Mouse (Mus musculus): Measurements from ENCODE around the gene Esp18. TPM values are rescaled to one million over a fixed set of nuclear protein-coding genes. Genes with fewer than 3 reads are reported as not detected.

The Esp18 gene
- total RNA-seq (2012; rRNA removed), result not detected in 2 replicates
- not detected in 2 replicates for total RNA-seq (2014; rRNA removed)
- not detected in 2 replicates for polyA plus RNA-seq (2012; ENCODE audit: insufficient read length, low read depth)

GRCm38 (mm10) chr17:39406059-39406458 is at the start of gene Esp18:
Gene Esp18, plus strand, starts transcription at chr17:39406359.
- Histone ChIP-seq H3K4me1 (ENCODE audit: control insufficient read depth in 1 of 2, insufficient read depth in 2 of 2) (no peaks in the 10 kb centered on the region), H3K4me3 (replicated peaks in 1 of 3; ENCODE audit: low read depth in 2 of 3, low read length in 2 of 3, poor library complexity in 1 of 3) (no peak within 1 kb of the TSS), H3K9ac (ENCODE audit: insufficient read depth, low read depth) (no peak within 1 kb of the TSS), H3K9me3 (replicated peaks; ENCODE audit: low read length) (no peaks in the 10 kb centered on the region), H3K36me3 (replicated peaks in 1 of 2; ENCODE audit: control insufficient read depth in 1 of 2, insufficient read depth in 1 of 2, low read length in 1 of 2) (no peaks in the 10 kb centered on the region), H3K27ac (ENCODE audit: insufficient read depth, low read depth) (no peak within 1 kb of the TSS), H3K27me3 (replicated peaks) (no peaks in the 10 kb centered on the region), H3K4me2 (ENCODE audit: insufficient read depth, low read depth, poor library complexity, severe bottlenecking) (no peak within 1 kb of the TSS), H3K79me2 (replicated peaks; ENCODE audit: control insufficient read depth, extremely low read depth, insufficient read depth, poor library complexity, severe bottlenecking) (no peaks in the 10 kb centered on the region)
- dilution Hi-C loops (cut with MboI; ENCODE audit: extremely low pct_ligation_motif_present, extremely low pct_unique_long_range_greater_than_20kb, low sequenced_read_pairs) (no loop called here), in situ Hi-C loops (cut with MboI; ENCODE audit: low pct_ligation_motif_present, low pct_unique_long_range_greater_than_20kb, low sequenced_read_pairs) (no loop called here)
- no peak for DNase-seq (ENCODE audit: extremely low read depth)
- no peak for TF ChIP-seq SIN3A (IDR thresholded peaks at IDR 0.05; ENCODE audit: low read length)
- no peak for TF ChIP-seq MXI1 (IDR thresholded peaks at IDR 0.05; ENCODE audit: low read depth, low read length)
- no peak for TF ChIP-seq MAX (IDR thresholded peaks at IDR 0.05; ENCODE audit: low read length)
- TF ChIP-seq NRF1 (IDR thresholded peaks at IDR 0.05; ENCODE audit: low read depth, low read length), result no peak
- TF ChIP-seq ZNF384 (IDR thresholded peaks at IDR 0.05; ENCODE audit: low read depth, low read length), result no peak
- TF ChIP-seq TBP (conservative IDR thresholded peaks at IDR 0.05; ENCODE audit: low read depth, low read length), result no peak
- no peak for TF ChIP-seq CTCF (conservative IDR thresholded peaks at IDR 0.05 in 1 of 2, IDR thresholded peaks at IDR 0.05 in 1 of 2; ENCODE audit: low read depth in 2 of 2, low read length in 2 of 2)
- TF ChIP-seq CHD2 (IDR thresholded peaks at IDR 0.05; ENCODE audit: low read length), result no peak
- TF ChIP-seq MAZ (IDR thresholded peaks at IDR 0.05; ENCODE audit: low read depth, low read length), result no peak
- no peak for TF ChIP-seq KAT2A (IDR thresholded peaks at IDR 0.05; ENCODE audit: insufficient replicate concordance, low read length)
- TF ChIP-seq RAD21 (IDR thresholded peaks at IDR 0.05; ENCODE audit: low read depth, low read length), result no peak
- no peak for TF ChIP-seq MAFK (IDR thresholded peaks at IDR 0.05; ENCODE audit: insufficient replicate concordance, low read length)
- TF ChIP-seq IRF4 (IDR thresholded peaks at IDR 0.05; ENCODE audit: low read depth, low read length), result no peak
- no peak for TF ChIP-seq JUN (IDR thresholded peaks at IDR 0.05; ENCODE audit: insufficient read depth, low read depth, low read length)
- no peak for TF ChIP-seq USF2 (conservative IDR thresholded peaks at IDR 0.05; ENCODE audit: low read depth, low read length)
- no peak for TF ChIP-seq ELF1 (IDR thresholded peaks at IDR 0.05; ENCODE audit: low read depth, low read length)
- no peak for TF ChIP-seq USF1 (IDR thresholded peaks at IDR 0.05; ENCODE audit: low read depth, low read length)

- in situ Hi-C loops (cut with MboI; ENCODE audit: low pct_ligation_motif_present, low pct_unique_long_range_greater_than_20kb, low sequenced_read_pairs) (no loop called here), dilution Hi-C loops (cut with MboI; ENCODE audit: extremely low pct_ligation_motif_present, extremely low pct_unique_long_range_greater_than_20kb, low sequenced_read_pairs) (no loop called here)
- H3K27ac ChIP-seq (ENCODE audit: insufficient read depth, low read depth), result no peak overlapping the region
- H3K9me3 ChIP-seq (replicated peaks; ENCODE audit: low read length), result peaks cover 2% of the 10 kb centered on the region
- no peak for DNase-seq (ENCODE audit: extremely low read depth)
- H3K4me3 ChIP-seq (replicated peaks in 1 of 3; ENCODE audit: low read depth in 2 of 3, low read length in 2 of 3, poor library complexity in 1 of 3), result no peak overlapping the region
- H3K4me1 ChIP-seq (ENCODE audit: control insufficient read depth in 1 of 2, insufficient read depth in 2 of 2), result no peaks in the 10 kb centered on the region
- no peaks in the 10 kb centered on the region for H3K79me2 ChIP-seq (replicated peaks; ENCODE audit: control insufficient read depth, extremely low read depth, insufficient read depth, poor library complexity, severe bottlenecking)
- TF ChIP-seq CTCF (conservative IDR thresholded peaks at IDR 0.05 in 1 of 2, IDR thresholded peaks at IDR 0.05 in 1 of 2; ENCODE audit: low read depth in 2 of 2, low read length in 2 of 2), result no peak
- no peak for TF ChIP-seq ZC3H11A (IDR thresholded peaks at IDR 0.05; ENCODE audit: low read depth, low read length)
- TF ChIP-seq KAT2A (IDR thresholded peaks at IDR 0.05; ENCODE audit: insufficient replicate concordance, low read length), result no peak
- TF ChIP-seq USF2 (conservative IDR thresholded peaks at IDR 0.05; ENCODE audit: low read depth, low read length), result no peak
- H3K27me3 ChIP-seq (replicated peaks), result no peaks in the 10 kb centered on the region
- H3K4me2 ChIP-seq (ENCODE audit: insufficient read depth, low read depth, poor library complexity, severe bottlenecking), result no peak overlapping the region
- H3K9ac ChIP-seq (ENCODE audit: insufficient read depth, low read depth), result no peak overlapping the region
- H3K36me3 ChIP-seq (replicated peaks in 1 of 2; ENCODE audit: control insufficient read depth in 1 of 2, insufficient read depth in 1 of 2, low read length in 1 of 2), result no peaks in the 10 kb centered on the region
Measured at GRCm38 (mm10) chr17:39363316-39363715, 42.8 kb upstream of the Esp18 start.

Other genes with a start within 250 kb of the Esp18 start
- gene Esp16, start 129.8 kb downstream of the Esp18 start, total RNA-seq (2012; rRNA removed), result not detected in 2 replicates
- not detected in 2 replicates for gene Esp16, start 129.8 kb downstream of the Esp18 start, total RNA-seq (2014; rRNA removed)
- not detected in 2 replicates for gene Esp16, start 129.8 kb downstream of the Esp18 start, polyA plus RNA-seq (2012; ENCODE audit: insufficient read length, low read depth)
- gene Esp15, start 234.6 kb downstream of the Esp18 start, total RNA-seq (2012; rRNA removed), result not detected in 2 replicates
- not detected in 2 replicates for gene Esp15, start 234.6 kb downstream of the Esp18 start, total RNA-seq (2014; rRNA removed)
- not detected in 2 replicates for gene Esp15, start 234.6 kb downstream of the Esp18 start, polyA plus RNA-seq (2012; ENCODE audit: insufficient read length, low read depth)